Mouse (Mus musculus): Measurements from ENCODE around the gene Fam168a. TPM values are rescaled to one million over a fixed set of nuclear protein-coding genes. Genes with fewer than 3 reads are reported as not detected.

The Fam168a gene
- polyA plus RNA-seq, 1 experiment from 2014 or later = 80.0 TPM

DNA sequence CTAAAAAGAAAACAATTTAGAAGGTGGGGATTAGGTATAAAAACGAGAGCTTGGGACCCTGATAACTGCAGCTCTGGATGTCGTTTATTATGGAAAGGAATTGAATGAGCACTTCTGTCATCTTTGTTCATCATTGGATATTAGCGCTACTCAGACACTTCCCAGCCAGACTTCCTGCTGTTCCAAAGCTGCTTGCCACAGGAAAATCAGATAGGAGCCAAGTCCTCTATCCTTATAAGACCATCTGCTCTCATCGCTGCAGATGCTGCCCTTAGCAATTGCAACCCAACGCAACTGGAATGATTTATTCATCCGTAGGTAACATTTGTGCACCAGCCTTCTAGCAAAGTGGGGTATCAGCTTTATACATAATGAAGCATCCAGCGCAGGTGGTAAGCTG lies 52.3 kb downstream of the Fam168a start:
- 76% methylated on average over 7 of the region's 7 CpGs for WGBS
- Histone ChIP-seq H3K4me1 (peaks cover 7% of the 10 kb centered on the region; the same call in 1 of the 2 replicates), H3K4me2 (no peak overlapping the region), H3K9ac (no peak overlapping the region), H3K9me3 (replicated peaks) (no peaks in the 10 kb centered on the region), H3K4me3 (no peak overlapping the region), H3K27ac (peak overlapping the region; percentile 70; the same call in 1 of the 2 replicates), H3K27me3 (no peaks in the 10 kb centered on the region), H3K36me3 (ENCODE audit: poor library complexity, severe bottlenecking) (no peaks in the 10 kb centered on the region)
- ATAC-seq = no peak

DNA sequence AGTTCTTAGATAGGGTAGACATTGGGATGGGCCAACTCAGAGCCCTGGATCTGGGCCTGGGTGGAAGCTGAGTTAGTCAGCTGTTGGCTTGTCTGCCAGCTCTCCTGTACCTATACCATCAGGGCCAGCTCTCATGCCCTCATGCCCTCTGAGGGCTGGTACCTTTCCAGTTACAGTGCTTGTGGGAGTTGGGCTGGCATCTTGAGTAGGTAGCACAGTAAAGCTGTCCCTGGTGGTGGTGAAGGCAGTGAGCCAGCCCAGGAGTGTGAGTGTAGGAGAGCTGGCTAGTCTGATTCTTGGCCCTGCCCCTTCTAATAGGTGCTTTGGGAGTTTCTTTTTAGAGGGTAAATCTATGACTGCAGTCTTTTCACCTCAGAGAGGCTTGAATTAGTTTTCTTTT lies 56.3 kb downstream of the Fam168a start:
- H3K4me2 ChIP-seq = no peak overlapping the region
- peaks cover 18% of the 10 kb centered on the region for H3K4me1 ChIP-seq
- H3K27me3 ChIP-seq = no peaks in the 10 kb centered on the region
- H3K4me3 ChIP-seq = no peak overlapping the region
- H3K36me3 ChIP-seq (ENCODE audit: poor library complexity, severe bottlenecking) = no peaks in the 10 kb centered on the region
- H3K9ac ChIP-seq = no peak overlapping the region
- peak overlapping the region; percentile 19; the same call in 1 of the 2 replicates for H3K27ac ChIP-seq
- no peaks in the 10 kb centered on the region for H3K9me3 ChIP-seq (replicated peaks)
- ATAC-seq = no peak

GRCm38 (mm10) chr7:100767568-100767967 lies 61.1 kb downstream of the Fam168a start:
- no peaks in the 10 kb centered on the region for H3K9me3 ChIP-seq (replicated peaks)
- WGBS = 18% methylated on average over 3 of the region's 3 CpGs
- no peak overlapping the region for H3K9ac ChIP-seq
- ATAC-seq = no peak
- H3K36me3 ChIP-seq (ENCODE audit: poor library complexity, severe bottlenecking) = peaks cover 5% of the 10 kb centered on the region
- H3K4me2 ChIP-seq = no peak overlapping the region
- H3K27me3 ChIP-seq = no peaks in the 10 kb centered on the region
- no peak overlapping the region for H3K27ac ChIP-seq
- no peak overlapping the region for H3K4me3 ChIP-seq
- H3K4me1 ChIP-seq = peaks cover 17% of the 10 kb centered on the region

- Histone ChIP-seq H3K4me2 (no peak overlapping the region), H3K9me3 (replicated peaks) (no peaks in the 10 kb centered on the region), H3K4me3 (no peak overlapping the region), H3K27ac (no peak overlapping the region), H3K27me3 (no peaks in the 10 kb centered on the region), H3K4me1 (peaks cover 12% of the 10 kb centered on the region), H3K36me3 (ENCODE audit: poor library complexity, severe bottlenecking) (peaks cover 5% of the 10 kb centered on the region), H3K9ac (no peak overlapping the region)
- 95% methylated on average over 3 of the region's 3 CpGs for WGBS
- ATAC-seq = no peak
Measured at GRCm38 (mm10) chr7:100768009-100768408, 61.6 kb downstream of the Fam168a start.

DNA sequence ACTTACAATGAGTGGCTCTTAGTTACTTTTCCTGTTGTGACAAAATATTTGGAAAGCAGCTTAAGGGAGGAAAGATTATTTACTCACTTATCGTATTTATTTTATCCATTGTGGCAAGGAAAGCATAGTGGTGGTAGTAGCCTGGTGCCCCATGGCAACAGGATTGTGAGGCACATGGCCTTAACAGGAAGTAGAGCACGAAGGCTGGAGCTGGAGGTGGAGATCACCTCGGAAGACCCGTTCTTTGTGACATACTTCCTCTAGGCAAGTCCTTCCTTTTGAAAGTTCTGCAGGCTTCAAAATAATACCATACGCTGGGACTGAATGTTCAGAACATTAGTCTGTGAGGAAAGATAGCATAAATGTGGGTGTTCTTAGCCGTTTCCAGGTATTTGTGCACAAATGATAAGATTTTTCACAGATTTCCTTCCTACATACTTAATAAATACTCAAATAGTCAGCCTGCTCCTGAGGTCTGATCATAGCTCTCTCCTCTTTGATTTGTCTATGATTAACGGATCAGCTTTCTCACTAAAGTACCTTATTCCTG lies 63.2 kb downstream of the Fam168a start:
- Histone ChIP-seq H3K27ac (no peak overlapping the region), H3K36me3 (ENCODE audit: poor library complexity, severe bottlenecking) (peaks cover 9% of the 10 kb centered on the region), H3K9me3 (replicated peaks) (no peaks in the 10 kb centered on the region), H3K4me1 (peaks cover 11% of the 10 kb centered on the region), H3K4me2 (no peak overlapping the region), H3K4me3 (no peak overlapping the region), H3K27me3 (no peaks in the 10 kb centered on the region), H3K9ac (no peak overlapping the region)
- ATAC-seq = no peak
- 94% methylated on average over 7 of the region's 7 CpGs for WGBS

DNA sequence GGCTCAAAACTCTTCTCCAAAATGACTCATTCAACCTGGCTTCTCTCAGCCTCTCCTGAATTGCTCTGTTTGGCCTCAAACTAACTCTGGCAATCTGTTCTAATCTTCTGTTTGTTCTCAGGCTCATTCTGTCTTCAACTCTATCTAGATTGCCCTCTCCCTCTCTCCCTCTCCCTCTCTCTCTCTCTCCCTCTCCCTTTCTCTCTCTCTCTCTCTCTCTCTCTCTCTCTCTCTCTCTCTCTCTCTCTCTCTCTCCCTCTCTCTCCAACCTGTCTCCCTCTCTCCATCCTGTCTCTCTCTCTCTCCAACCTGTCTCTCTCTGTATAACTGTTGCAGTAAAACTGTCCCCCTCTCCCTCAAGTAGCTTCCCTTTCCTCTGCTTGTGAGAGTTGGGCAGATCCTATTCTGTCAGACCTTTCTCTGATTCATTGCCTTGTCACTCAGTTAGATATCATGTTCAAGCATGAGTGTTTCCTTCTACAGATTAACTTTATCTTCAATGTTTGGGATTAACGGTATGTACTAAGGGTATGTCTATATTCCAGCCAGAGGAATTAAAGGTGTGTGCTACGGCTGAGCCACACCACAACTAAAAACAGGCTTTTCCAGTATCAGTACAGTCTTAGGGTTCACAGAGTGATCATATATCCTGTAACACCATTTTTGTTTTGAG lies 64.4 kb downstream of the Fam168a start:
- H3K27me3 ChIP-seq = no peaks in the 10 kb centered on the region
- no peak overlapping the region for H3K4me3 ChIP-seq
- H3K4me2 ChIP-seq = no peak overlapping the region
- H3K9ac ChIP-seq = no peak overlapping the region
- H3K27ac ChIP-seq = no peak overlapping the region
- H3K4me1 ChIP-seq = peaks cover 11% of the 10 kb centered on the region
- no peaks in the 10 kb centered on the region for H3K9me3 ChIP-seq (replicated peaks)
- no peak for ATAC-seq
- peaks cover 9% of the 10 kb centered on the region for H3K36me3 ChIP-seq (ENCODE audit: poor library complexity, severe bottlenecking)
- 98% methylated on average over 2 of the region's 2 CpGs for WGBS

GRCm38 (mm10) chr7:100774189-100774588 lies 67.8 kb downstream of the Fam168a start:
- H3K4me2 ChIP-seq = no peak overlapping the region
- no peaks in the 10 kb centered on the region for H3K27me3 ChIP-seq
- no peak for ATAC-seq
- no peak overlapping the region for H3K4me3 ChIP-seq
- H3K36me3 ChIP-seq (ENCODE audit: poor library complexity, severe bottlenecking) = peaks cover 9% of the 10 kb centered on the region
- H3K27ac ChIP-seq = no peak overlapping the region
- H3K4me1 ChIP-seq = no peaks in the 10 kb centered on the region
- H3K9ac ChIP-seq = no peak overlapping the region
- H3K9me3 ChIP-seq (replicated peaks) = no peaks in the 10 kb centered on the region
- WGBS = 97% methylated on average over 1 of the region's 1 CpGs

GRCm38 (mm10) chr7:100775810-100776209 lies 69.4 kb downstream of the Fam168a start:
- no peaks in the 10 kb centered on the region for H3K27me3 ChIP-seq
- no peak for ATAC-seq
- H3K36me3 ChIP-seq (ENCODE audit: poor library complexity, severe bottlenecking) = peaks cover 8% of the 10 kb centered on the region
- H3K4me1 ChIP-seq = no peaks in the 10 kb centered on the region
- H3K27ac ChIP-seq = no peak overlapping the region
- H3K4me3 ChIP-seq = no peak overlapping the region
- H3K9ac ChIP-seq = no peak overlapping the region
- no peaks in the 10 kb centered on the region for H3K9me3 ChIP-seq (replicated peaks)
- H3K4me2 ChIP-seq = no peak overlapping the region
- WGBS = 89% methylated on average over 1 of the region's 1 CpGs

GRCm38 (mm10) chr7:100780192-100780591 lies 73.8 kb downstream of the Fam168a start:
- Histone ChIP-seq H3K36me3 (ENCODE audit: poor library complexity, severe bottlenecking) (0 out of 2 replicates have a peak, but pooled peaks cover 4% of the 10 kb centered on the region), H3K27ac (no peak overlapping the region), H3K4me3 (no peak overlapping the region), H3K9me3 (replicated peaks) (no peaks in the 10 kb centered on the region), H3K9ac (no peak overlapping the region), H3K27me3 (no peaks in the 10 kb centered on the region), H3K4me2 (no peak overlapping the region), H3K4me1 (no peaks in the 10 kb centered on the region)
- ATAC-seq = no peak
- 93% methylated on average over 7 of the region's 7 CpGs for WGBS

- H3K9me3 ChIP-seq (replicated peaks) = no peaks in the 10 kb centered on the region
- no peak overlapping the region for H3K9ac ChIP-seq
- no peak for ATAC-seq
- peaks cover 9% of the 10 kb centered on the region; the same call in 1 of the 2 replicates for H3K36me3 ChIP-seq (ENCODE audit: poor library complexity, severe bottlenecking)
- H3K27me3 ChIP-seq = no peaks in the 10 kb centered on the region
- H3K4me2 ChIP-seq = no peak overlapping the region
- no peak overlapping the region for H3K27ac ChIP-seq
- 70% methylated on average over 2 of the region's 2 CpGs for WGBS
- H3K4me1 ChIP-seq = peaks cover 5% of the 10 kb centered on the region; the same call in 1 of the 2 replicates
- H3K4me3 ChIP-seq = no peak overlapping the region
Measured at GRCm38 (mm10) chr7:100784650-100785049, 78.2 kb downstream of the Fam168a start.

- WGBS = 71% methylated on average over 4 of the region's 4 CpGs
- Histone ChIP-seq H3K9ac (no peak overlapping the region), H3K4me3 (no peak overlapping the region), H3K9me3 (replicated peaks) (no peaks in the 10 kb centered on the region), H3K27ac (no peak overlapping the region), H3K36me3 (ENCODE audit: poor library complexity, severe bottlenecking) (peaks cover 5% of the 10 kb centered on the region; the same call in 1 of the 2 replicates), H3K27me3 (no peaks in the 10 kb centered on the region), H3K4me1 (peaks cover 10% of the 10 kb centered on the region; the same call in 1 of the 2 replicates), H3K4me2 (no peak overlapping the region)
- no peak for ATAC-seq
Measured at GRCm38 (mm10) chr7:100785426-100785825, 79.0 kb downstream of the Fam168a start.

DNA sequence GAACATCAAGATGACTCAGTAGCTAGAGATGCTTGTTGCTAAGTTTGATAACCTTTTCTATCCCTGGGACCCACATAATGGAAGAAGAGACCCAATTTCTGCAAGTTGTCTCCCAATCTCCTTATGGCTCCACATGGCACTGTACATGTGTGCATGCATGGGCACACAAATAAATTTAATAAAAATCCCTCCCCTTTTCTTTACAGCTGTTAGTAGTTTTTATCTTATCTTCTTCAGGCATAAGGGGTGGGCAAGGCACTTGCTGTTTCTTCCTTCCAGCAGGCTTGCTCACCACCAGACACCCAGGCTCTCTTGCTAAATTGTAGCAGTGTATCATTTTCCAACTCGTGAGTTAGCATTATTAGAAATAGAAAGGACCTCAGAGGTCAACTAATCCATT lies 79.6 kb downstream of the Fam168a start:
- Histone ChIP-seq H3K4me2 (no peak overlapping the region), H3K4me1 (peaks cover 10% of the 10 kb centered on the region; the same call in 1 of the 2 replicates), H3K27me3 (no peaks in the 10 kb centered on the region), H3K9me3 (replicated peaks) (no peaks in the 10 kb centered on the region), H3K9ac (no peak overlapping the region), H3K27ac (no peak overlapping the region), H3K36me3 (ENCODE audit: poor library complexity, severe bottlenecking) (peaks cover 5% of the 10 kb centered on the region; the same call in 1 of the 2 replicates), H3K4me3 (no peak overlapping the region)
- no peak for ATAC-seq
- WGBS = 74% methylated on average over 1 of the region's 1 CpGs
